Mouse (Mus musculus): ENCODE measurements around the gene Arhgef26.

DNA sequence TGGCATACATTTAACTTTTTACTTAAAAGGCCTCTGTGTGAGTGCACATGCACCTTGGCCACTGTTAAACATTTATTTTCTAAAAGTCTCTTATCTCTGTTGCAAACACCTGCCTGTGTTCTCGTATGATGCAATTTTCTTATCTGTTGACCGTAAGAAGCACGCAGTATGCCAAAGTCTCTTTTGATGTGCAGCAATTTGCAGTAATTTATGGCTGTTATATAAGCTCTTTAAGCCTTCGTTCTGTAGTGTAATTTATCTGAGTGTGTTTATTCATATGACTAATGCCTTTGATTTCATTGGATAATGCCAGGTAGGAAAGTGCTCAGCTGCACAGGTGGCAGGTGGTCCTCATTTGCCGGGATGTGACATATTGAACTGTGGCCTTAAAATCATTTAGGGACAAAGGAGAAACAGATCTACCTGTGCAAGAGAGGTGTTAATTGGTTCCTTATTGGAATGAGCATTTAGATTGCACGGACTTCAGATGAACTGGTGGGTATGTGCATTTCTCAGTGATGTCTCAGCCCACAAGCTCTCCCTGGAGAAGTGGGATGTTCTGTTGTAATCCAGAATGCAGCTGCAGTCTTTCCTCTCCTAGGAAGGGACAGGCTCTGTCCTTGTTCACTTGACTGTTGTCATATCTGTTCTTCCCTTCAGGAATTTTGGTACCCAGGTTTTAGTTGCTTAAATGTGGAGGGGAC is 10.5 kb downstream of the Arhgef26 start:
- TF ChIP-seq POLR2A (IDR thresholded peaks at IDR 0.05; ENCODE audit: extremely low read depth, insufficient read depth, low read length) (no peak), CTCF (IDR thresholded peaks at IDR 0.05; ENCODE audit: low read depth, low read length) (no peak)

Measured in liver, adult 2 months (tissue).